Mouse (Mus musculus) heart, adult 8-10 months (tissue): ENCODE results near the gene Shroom3. TPM values are rescaled to one million over a fixed set of nuclear protein-coding genes. Genes with fewer than 3 reads are reported as not detected.

Source experiments
- DNase-seq: peaks from one replicate; pipeline ENCODE4 v3.0.0; 2022; ENCODE audit warnings: low spot score
- total RNA-seq, 4 experiments: library from RNA; stranded (reverse); gene quantifications; 2 replicates each; pipeline ENCODE4 v1.2.4; 2022

Shroom3 gene
- total RNA-seq, 4 experiments from 2014 or later: 38.0 to 42.8 (median 40.7) TPM

DNA sequence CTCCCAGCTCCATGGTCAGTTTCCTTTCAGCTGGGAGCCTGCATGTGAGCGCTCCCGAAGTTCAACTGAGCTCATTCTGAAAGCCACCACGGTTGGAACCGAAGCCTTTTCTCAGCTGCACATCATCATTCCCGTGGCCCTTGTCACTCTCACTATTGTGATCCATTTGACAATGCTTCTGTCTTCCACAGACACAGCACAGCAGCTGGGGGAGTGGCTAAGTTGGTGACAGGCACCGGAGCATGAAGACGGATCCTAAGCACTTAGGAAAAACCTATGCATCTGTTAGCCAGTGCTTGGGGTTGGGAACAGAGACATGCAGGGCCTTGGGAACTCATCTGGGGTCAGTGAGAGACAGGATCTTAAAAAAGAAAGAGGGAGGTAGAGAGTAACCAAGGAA lies 121.1 kb downstream of the Shroom3 start:
- DNase-seq: no peak

DNA sequence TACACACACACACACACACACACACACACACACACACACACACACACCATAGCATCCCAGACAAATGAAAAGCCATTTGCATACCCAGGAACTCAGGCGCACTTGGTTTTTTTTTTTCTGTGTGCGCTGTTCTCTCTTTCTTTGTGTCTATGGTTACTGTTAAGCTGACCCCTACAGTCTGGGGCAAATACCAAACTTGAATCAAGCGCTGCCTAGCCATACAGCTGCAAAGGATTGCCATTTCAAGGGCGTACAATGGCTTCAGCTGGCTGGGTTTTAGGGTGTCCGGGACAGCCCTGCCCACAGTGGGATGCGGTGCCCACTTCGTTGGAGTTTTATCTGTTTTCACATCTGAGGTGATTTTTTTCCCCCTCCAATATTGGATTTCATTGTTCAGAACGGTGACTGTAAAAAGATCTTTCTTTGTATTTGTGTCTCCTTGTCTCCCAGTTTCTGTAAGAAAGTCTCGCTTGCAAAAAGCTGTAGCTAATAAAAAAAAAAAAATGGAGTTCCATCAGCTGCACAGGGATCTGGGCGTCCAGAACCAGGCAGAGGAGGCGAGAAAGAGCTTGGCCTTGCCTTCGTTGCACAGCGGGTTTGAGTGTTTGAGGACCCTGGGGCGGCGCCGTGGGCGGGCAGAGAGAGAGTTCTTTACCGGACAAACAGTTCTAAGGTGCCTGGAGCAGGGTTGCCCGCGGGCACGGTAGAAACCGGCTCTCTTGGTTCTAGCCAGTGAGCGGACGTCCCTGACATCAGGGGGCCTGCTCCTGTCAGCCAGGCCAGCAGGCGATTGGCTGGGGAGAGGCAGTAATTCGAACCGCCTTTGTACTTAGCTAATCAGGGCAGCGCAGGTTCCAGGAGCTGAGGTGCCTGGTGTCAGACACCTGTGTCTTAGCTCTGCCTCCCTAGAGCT lies 125.5 kb downstream of the Shroom3 start:
- peak; percentile 62 for DNase-seq

DNA sequence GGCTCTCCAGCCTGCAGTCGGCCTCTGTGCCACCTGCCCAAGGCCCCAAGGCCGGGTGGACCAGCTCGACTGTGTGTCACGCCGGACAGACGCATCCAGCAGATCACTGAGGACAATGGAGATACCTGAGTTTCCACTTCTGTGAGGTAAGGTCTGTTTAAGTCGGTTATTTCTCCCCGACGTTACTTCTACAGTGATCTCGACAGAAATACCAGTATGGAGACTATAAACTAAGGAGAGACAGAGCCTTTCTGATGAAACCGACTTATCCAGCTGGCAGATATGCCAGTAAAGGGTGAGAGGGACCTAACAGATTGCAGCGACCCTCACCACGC lies 126.1 kb downstream of the Shroom3 start:
- no peak for DNase-seq

DNA sequence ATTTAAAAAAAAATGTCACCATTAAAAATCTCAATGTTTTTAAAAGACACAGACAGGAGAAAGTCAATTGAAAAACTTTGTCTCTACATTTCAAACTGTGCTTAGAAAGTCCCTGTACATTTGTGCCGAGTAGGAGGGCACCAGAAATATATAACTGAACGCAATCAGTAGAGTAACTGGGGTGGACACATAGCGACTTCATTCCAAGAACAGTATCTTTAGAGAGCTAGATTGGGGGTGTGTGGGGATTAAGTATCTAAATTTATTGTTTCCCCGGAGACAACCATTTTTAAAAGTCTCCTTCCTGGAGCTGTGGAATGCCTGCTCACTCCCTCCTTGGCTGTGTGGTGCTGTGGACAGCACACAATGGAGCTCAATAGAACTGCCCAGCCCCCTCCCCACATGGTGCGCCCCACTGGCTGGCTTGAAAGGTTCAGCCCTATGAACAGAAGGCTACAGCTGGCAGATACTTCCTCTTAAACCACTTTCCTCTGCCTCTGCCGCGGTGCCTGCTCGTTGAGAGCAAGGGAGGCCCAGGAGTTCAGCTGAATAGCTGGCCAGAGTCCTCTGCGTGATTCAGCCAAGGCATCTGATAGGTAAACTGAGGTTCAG lies 127.8 kb downstream of the Shroom3 start:
- DNase-seq: no peak

DNA sequence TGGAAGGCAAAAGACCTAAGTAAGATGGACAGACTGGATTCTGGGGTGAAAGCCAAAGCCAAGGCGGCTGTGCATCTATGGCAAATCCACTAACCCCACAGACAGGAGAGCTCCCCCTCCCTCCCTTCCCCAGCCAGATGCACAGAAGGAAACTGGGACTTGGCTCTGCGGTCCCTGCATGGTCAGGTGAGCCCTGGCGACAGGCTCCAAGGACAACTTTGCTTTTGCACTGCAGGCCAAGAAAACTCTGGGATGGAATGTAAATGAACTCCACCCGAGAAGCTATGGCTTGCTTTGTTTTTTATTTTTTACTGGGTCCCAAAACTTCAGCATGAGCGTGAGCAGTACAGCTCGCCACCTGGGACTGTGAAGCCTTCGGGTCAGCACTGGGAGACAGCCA lies 128.5 kb downstream of the Shroom3 start:
- peak; percentile 28 for DNase-seq

DNA sequence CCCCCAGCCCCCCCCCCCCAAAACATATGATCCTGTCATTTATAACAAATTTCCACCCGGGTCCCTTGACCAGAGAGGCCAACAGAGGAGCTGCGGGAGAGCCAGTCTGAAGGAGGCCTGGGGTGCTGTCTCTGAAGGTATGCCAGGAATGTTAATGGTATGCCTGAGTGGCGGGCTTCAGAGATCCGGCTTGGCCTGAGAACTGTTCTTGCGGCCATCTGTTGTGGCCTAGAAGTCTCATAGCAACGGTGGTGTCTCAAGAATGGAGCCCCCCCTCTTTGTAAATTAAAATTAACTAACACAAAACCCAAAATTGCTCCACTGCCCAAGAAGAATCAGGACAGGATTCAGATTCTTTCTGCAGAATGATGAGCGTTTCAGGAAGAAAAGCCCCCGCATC lies 129.7 kb downstream of the Shroom3 start:
- DNase-seq: no peak

DNA sequence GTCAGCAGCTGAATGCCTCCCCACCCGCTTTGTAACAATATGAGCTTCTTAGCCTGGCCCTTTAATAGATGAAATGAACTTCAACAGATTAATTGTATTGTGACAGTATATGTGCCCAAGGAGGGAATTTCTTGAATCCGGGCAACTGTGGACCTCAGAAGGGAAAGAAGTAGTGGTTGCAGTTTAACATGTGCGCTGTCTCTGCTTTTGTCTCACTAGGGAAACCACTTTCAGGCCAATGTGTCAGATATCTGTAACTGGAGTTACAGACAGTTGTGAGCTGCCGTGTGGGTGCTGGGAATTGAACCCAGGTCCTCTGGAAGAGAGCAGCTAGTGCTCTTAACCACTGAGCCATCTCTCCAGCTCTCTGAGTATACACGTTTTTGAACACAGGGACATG lies 130.3 kb downstream of the Shroom3 start:
- DNase-seq: no peak

DNA sequence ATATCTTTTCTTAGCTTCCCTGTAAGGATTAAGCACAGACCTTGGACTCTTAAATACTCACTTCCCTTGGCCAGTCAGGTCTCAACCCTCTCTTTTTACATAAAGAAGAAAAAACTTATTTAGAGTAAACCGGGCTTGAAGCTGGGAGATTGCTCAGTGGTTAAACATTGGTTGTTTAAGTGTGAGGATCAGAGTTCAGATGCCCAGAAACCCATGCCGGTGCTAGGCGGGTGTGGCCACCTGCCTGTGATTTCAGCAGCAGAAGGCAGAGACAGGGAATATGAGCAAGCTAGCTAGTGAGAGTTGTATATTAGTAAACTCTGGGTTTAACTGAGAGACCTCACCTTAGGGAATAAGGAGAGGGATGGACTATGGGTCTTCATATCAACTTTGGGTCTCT lies 131.4 kb downstream of the Shroom3 start:
- DNase-seq: no peak

DNA sequence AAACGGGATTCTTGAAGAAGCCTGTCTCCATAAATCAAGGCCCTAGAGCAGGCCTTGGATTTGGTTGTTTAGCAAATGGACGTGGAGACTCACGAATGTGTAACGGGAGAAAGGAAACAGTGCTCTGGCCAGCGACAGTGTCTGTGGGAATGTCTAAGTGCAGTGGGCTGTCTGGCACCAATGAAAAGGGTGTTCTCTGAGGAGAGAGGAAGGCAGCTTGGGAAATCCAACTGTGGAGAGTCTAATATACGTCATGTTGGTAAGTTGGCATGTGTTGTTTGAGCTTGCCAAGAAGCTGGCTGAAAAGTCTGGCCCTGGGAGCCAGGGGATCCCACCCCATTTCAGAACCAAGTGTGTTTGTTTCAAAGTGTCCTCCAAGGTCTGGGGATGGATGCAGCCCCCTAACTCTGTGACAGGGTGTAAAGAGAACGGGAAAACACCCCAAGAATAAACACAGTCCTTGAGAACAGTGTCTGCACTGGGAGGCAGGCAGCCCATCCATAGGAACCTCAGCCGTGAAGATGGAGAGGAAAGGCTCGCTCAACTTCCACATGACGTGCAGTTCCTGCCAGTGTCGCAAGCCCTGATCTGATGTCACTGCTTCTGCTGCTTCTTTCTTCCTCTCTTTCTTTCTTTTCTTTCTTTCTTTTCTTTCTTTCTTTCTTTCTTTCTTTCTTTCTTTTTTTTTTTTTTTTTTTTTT lies 134.0 kb downstream of the Shroom3 start:
- DNase-seq: no peak

DNA sequence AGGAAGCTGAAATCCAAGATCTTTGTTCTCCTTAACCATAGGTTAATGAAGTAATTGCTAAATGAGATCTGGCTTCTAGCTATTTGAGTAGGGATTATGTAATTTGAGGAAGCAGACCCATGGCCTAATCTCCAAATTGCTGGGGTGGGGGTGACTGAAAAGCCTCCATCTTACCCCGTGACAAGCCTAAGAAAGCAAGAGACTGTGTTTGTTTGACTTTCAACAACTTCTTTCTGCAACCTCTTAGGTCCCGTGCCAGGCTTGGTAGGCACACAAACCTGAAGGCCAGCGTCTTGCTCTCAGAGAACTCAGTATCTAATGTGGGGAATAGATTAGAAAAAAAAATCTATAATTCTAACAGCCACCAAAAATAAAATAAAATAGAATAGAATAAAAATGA lies 138.1 kb downstream of the Shroom3 start:
- DNase-seq: no peak

DNA sequence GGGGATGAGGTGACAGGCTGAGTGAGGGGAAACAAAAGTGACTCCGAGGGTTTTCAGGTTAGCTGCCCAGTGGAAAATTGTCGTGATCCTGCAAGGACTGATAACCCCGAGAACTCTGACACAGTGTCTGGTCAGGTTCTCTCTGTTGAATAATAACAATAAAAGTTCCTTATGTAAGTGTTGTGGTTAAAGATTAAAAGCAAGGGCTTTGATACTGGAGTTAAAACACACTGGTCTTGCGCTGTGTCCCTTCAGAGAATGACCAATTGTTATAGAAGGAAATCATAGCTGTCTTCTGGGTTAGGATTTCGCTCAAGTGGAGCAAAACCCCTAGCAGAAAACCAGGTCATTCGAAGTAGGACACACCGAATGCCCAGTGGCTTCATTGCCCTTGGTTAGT lies 140.3 kb downstream of the Shroom3 start:
- no peak for DNase-seq

DNA sequence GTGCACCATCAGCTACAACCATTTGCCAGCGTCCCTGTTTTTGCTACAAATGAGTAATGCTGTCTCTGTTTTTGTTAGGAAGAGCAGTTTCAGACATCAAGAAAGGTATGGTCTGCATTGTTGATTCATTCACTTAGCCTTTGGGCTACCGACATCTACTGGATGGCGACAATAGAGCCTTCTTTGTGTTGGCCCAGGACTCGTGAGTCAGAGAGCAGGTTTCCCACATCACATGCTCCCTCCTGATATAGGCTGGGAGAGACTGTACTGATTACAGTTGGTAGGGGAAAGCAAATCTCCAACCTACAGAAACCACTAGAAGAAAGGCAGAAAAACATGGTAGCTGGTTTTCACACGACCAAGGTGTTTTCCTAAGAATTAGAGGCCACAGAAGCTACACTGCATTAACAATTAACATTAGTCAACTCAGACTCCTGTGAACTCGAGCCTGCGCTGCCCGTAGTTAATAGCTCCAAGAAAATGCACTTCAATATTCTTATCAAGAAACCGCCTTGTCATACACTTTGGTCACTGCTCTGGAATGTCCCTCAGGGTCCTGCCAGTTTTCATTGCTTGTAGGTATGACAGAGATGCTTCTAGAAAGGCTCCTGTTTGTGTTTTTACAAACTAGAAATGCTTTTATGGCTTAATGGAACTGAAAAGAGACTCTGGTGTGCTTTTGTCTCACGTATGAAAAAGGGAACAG lies 141.2 kb downstream of the Shroom3 start:
- DNase-seq: no peak

DNA sequence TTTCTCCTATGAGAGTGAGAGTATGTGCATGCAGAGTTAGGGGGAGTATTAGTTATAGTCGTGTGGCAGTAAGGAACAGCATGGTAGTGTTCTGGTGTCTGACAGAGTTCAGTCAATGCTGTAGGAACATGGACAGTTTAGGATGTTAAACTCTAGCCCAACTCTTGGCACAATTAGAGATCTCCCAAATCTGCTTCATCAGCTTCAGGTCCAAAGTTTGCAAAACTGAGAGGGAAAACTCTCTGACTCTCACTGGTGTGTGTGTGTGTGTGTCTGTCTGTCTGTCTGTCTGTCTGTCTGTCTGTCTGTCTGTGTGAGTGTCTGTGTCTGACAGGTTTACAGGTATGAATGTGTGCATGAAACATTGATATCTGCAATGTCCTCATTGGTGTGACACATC lies 147.2 kb downstream of the Shroom3 start:
- DNase-seq: no peak

DNA sequence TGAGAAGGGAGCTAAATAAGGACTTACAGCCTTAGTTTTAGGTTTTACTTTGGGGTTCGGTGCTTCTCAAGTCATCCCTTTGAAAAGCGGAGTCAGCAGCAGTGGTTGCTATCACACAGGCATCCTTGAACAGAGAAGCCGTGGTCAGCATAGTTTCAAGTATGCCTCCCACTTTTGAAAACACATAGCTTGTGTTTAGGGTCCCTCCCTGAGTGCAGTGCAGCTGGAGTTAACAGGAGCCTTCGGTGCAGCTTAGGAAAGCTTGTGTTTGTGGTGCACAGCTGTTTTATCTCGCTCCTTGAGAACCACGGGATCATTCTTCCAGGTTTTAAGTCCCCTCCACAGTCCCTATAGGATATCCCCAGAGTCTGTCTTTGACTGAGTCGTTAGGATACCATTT lies 151.3 kb downstream of the Shroom3 start:
- DNase-seq: no peak

DNA sequence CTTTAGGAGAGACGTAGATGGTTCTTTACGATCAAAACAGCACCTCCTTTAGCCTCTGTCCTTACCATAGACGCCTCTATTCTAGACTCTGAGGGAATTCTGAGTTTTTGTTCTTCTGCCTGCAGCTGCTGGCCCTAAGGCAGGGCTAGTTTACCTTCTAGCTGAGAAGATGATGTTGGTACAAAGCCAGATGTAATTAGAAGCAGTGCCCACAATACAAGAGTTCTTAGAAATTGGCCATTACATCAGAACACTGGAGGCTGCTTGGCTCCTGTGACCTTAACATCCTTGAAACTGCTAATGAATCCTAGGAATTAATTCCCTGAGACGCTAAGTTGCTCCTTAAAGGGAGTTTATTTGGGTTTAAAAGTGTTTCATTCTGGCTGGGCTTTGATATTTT lies 154.1 kb downstream of the Shroom3 start:
- DNase-seq: no peak

DNA sequence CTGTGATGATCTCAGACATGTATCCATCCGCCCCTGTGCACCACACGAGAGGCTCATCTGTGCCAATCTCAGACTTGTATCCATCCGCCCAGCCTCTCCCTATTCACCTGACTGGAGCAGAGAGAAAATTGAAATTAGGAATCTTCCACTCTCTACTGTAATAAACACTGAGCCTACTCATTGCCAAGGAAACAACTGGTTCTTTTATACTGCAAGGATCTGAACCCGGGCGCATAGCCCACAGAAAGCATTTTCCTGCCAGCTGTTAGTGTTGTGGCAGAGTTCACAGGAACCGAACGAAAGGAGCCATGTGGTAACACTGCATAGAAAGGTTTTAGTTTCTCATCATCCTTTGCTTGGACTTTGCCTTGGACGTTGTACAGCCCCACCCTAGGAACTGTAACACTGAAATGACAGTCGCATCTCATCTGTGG lies 155.1 kb downstream of the Shroom3 start:
- DNase-seq: no peak

DNA sequence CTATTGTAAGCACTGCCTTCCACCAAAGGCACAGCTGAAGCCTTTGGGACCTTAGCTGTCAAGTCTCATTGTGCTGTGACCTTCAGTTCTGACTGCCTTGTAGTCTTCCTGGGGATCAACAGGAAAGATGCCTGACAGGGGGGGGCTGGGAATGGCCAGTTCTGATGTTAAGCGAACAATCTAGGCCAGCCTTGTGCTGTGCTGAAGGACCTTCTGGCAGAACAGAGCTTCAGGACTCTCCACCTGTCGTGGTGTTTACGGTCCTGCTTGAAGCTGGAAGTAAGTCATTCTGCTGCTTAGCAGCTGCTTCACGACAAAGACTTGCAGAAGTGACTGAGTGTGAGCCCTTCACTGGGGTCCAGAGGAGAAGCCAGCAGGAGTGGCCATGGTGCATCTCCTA lies 156.1 kb downstream of the Shroom3 start:
- no peak for DNase-seq

DNA sequence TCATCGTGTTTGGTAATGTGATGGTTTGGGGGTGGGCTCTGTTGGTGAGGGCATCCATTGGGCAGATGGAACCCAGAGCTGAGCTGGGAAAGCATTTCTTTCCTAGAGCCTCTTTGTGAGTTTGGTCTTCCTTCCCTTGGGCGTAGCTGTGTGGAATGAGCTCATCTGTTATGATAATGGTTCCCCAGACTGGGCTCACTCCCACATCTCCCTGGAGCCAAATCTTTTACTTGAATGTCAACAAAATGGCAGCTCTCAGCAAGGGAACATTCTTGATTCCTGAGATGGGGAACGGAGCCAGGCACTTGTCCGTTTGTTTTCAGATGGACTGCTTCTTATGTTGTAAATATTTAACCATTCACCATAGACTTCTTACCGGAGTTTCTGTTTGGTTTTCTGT lies 158.2 kb downstream of the Shroom3 start:
- DNase-seq: peak; percentile 59

DNA sequence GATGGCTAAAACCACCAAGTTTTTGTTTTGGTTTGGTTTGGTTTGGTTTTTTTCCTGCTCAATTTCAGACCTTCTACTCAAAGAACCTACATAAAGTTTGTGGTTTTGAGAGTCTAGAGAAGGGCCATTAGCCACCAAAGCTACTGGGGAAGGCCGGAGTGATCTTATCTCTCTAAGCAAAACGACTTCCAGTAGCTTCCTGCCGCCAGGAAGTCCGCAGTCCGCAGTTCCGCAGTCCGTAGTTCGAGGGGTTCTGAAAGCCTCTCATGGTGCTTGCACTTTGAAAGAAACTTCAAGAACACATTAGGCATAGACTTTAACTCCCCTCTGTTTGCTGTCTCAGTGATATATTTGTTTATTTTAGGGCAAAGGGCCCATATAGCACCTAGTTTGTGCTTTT lies 159.2 kb downstream of the Shroom3 start:
- DNase-seq: no peak

DNA sequence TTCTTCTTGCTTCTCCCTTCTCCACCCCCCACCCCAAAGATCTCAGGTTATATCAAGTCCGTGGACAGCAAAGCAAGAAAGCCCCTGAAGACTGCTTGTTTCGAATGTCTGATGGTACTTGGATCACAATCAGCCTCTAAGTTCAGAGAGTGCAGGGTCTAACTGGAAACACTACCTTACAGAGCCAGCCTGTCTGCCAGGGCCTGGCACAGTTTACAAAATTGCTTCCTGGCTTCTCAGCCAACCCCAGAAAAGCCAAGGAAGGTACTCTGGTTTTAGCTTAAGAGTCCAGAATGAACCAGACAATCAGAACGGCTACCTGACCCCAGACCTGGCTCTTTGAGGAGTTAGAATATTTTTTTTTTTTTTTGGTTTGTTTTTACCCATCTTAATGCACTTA lies 159.6 kb downstream of the Shroom3 start:
- DNase-seq: no peak

DNA sequence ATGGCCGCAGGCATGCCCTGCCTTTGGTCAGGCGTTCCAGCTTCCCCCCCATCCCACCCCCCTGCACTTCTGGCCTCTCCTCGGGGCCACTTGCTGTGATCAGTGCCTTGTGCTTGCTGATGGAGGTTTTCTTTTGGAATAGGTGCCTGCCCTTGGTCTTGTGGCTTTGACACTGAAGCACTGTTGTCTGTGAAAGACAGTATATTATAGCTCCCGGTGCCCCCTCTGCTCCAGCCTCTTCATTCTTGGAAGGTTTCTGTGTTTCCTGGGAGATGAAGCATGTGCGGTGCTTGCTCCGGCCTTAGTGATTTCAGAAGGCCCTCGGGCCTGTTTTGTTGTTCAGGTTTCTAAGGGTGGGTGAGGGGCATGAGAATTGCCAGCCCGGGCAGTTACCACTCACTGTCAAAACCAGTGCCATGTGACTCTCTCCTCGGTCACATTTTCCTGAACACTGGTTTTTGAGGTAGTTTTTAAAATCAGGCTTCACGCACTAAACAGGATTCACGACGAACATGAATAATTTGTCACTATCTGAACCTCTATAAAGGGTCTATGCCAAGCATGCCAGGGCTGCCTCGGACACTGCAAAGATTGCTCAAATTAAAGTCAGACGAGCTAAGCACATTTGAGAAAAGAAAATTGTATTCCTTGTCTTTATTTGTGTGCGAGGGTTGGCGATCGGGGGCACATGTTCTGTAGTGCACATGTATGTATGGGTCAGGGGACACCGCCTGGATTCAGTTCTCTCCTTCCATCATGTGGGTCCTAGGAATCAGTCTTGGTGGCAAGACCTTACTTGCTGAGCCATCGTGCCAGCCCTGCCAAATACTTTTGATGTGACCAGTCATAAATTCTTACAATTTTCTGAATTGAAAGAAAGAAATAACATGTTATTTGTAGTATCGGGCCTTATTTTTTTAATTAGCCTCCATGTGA lies 160.9 kb downstream of the Shroom3 start:
- no peak for DNase-seq
